30 mouse cellular contexts compared by ENCODE assay signal in the genomic region with DNA sequence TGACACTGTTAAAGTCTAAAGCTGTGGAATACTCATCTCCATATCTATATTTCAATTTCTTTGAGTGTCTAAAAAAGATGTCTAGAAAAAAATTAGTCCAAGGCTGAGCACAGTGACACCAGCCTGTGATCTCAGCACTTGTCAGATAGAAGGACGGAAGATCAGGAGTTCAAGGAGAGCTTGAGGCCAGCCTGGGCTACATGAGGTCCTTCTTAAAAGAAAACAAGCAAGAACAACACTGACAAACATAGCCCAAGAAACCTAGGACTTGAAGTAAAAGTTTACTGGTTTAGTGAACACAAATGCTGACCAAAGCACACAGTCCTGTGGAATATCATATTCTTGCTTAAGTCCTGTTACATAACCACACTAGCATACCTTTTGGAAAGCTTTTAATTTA. TPM values are rescaled to one million over a fixed set of nuclear protein-coding genes. Genes with fewer than 3 reads are reported as not detected.
"Had no signal": no experiment of that assay in that cellular context is flagged by ENCODE, and none has a peak within 500 bp of the region (broad histone marks: within the 10 kb centered on the region; RNA-seq: fewer than 3 reads in every experiment).

No protein-coding gene starts in this region.

- H3K4me1 ChIP-seq: embryonic facial prominence, embryonic 10.5 days; embryonic facial prominence, embryonic 12.5 days; embryonic facial prominence, embryonic 13.5 days; embryonic facial prominence, embryonic 15.5 days; forebrain, embryonic 10.5 days; forebrain, embryonic 12.5 days; forebrain, embryonic 13.5 days; forebrain, embryonic 15.5 days had no signal

- H3K9ac ChIP-seq: embryonic facial prominence, embryonic 12.5 days; embryonic facial prominence, embryonic 13.5 days; embryonic facial prominence, embryonic 15.5 days; forebrain, embryonic 12.5 days; forebrain, embryonic 13.5 days; forebrain, embryonic 15.5 days; forebrain, postnatal 0 days had no signal

- ATAC-seq: forebrain, embryonic 13.5 days; forebrain, embryonic 14.5 days; forebrain, embryonic 15.5 days; forebrain, embryonic 16.5 days; forebrain, postnatal 0 days had no signal

- H3K27me3 ChIP-seq: embryonic facial prominence, embryonic 12.5 days; embryonic facial prominence, embryonic 13.5 days; embryonic facial prominence, embryonic 15.5 days; forebrain, embryonic 12.5 days; forebrain, embryonic 13.5 days; forebrain, embryonic 15.5 days had no signal

- H3K4me3 ChIP-seq: embryonic facial prominence, embryonic 10.5 days; embryonic facial prominence, embryonic 12.5 days; embryonic facial prominence, embryonic 13.5 days; embryonic facial prominence, embryonic 15.5 days; erythroblast, embryonic 14.5 days; forebrain, embryonic 10.5 days; forebrain, embryonic 12.5 days; forebrain, embryonic 13.5 days; forebrain, embryonic 15.5 days; gastrocnemius, adult 2 months; heart, adult 2 months had no signal

- H3K9me3 ChIP-seq: embryonic facial prominence, embryonic 10.5 days; embryonic facial prominence, embryonic 12.5 days; embryonic facial prominence, embryonic 13.5 days; embryonic facial prominence, embryonic 15.5 days; forebrain, embryonic 10.5 days; forebrain, embryonic 12.5 days; forebrain, embryonic 13.5 days; forebrain, embryonic 15.5 days had no signal

- H3K27ac ChIP-seq: embryonic facial prominence, embryonic 10.5 days; embryonic facial prominence, embryonic 12.5 days; embryonic facial prominence, embryonic 13.5 days; embryonic facial prominence, embryonic 15.5 days; forebrain, embryonic 10.5 days; forebrain, embryonic 12.5 days; forebrain, embryonic 13.5 days; forebrain, embryonic 15.5 days; gastrocnemius, adult 2 months; heart, adult 2 months had no signal

- DNase-seq: cerebellum, adult 2 months; cerebellum, adult 8-10 months; cerebellum, adult 9-10 months; cerebellum, adult 9-11 months; cerebellum, postnatal 10 days; cerebellum, postnatal 14 days; cerebellum, postnatal 25 days; cerebellum, postnatal 36 days; embryo, embryonic 11 days; forebrain, postnatal 0 days; gastrocnemius, adult 2 months; gastrocnemius, postnatal 10 days; gastrocnemius, postnatal 14 days; gastrocnemius, postnatal 25 days; gastrocnemius, postnatal 36 days; heart, adult 18-20 months; heart, adult 2 months had no signal

- H3K4me2 ChIP-seq: embryonic facial prominence, embryonic 12.5 days; embryonic facial prominence, embryonic 13.5 days; embryonic facial prominence, embryonic 15.5 days; forebrain, embryonic 12.5 days; forebrain, embryonic 13.5 days; forebrain, embryonic 15.5 days had no signal

RNA-seq across cellular contexts. Expression of a gene that starts 29.0 kb away (rescaled TPM):
- total RNA-seq: common myeloid progenitor, adult 5-6 weeks; granulocyte monocyte progenitor cell, adult 5-6 weeks had no signal
